Mouse (Mus musculus) limb, embryonic 12.5 days (tissue): ENCODE results near the gene Bud13. TPM values are rescaled to one million over a fixed set of nuclear protein-coding genes. Genes with fewer than 3 reads are reported as not detected.
"Not testable (repeated sequence)": the region's sequence is repeated elsewhere in the genome, so short reads cannot be mapped to it uniquely, and the experiment has no call there.

Experiments
- ATAC-seq: fragments of 200-750 bp; cut with Nextera tagmentation; 2 replicates; pipeline ENCODE4 v1.8.0; 2017; ENCODE audit warnings: low read depth, moderate TSS enrichment; ENCODE audit not compliant: insufficient number of reproducible peaks, insufficient read depth, low FRiP score, low TSS enrichment
- H3K27ac ChIP-seq: fragments of 300-500 bp; sonication (generic); 2 replicates; pipeline ENCODE4 v1.5.1; 2016; ENCODE audit warnings: mild to moderate bottlenecking, moderate library complexity
- H3K27me3 ChIP-seq: fragments of 300-500 bp; sonication (generic); 2 replicates; pipeline ENCODE4 v1.6.1; 2016; ENCODE audit warnings: mild to moderate bottlenecking, moderate library complexity
- H3K36me3 ChIP-seq: fragments of 300-500 bp; sonication (generic); 2 replicates; pipeline ENCODE4 v1.6.1; 2016; ENCODE audit warnings: mild to moderate bottlenecking, moderate library complexity
- H3K4me1 ChIP-seq: fragments of 300-500 bp; sonication (generic); replicated peaks from 2 replicates; pipeline ENCODE4 v1.6.1; 2016
- H3K4me2 ChIP-seq: fragments of 300-500 bp; sonication (generic); 2 replicates; pipeline ENCODE4 v1.6.1; 2016; ENCODE audit warnings: mild to moderate bottlenecking, moderate library complexity
- H3K4me3 ChIP-seq: fragments of 300-500 bp; sonication (generic); replicated peaks from 2 replicates; pipeline ENCODE4 v1.5.1; 2016; ENCODE audit warnings: mild to moderate bottlenecking
- H3K9ac ChIP-seq: fragments of 300-500 bp; sonication (generic); replicated peaks from 2 replicates; pipeline ENCODE4 v1.6.1; 2016; ENCODE audit warnings: mild to moderate bottlenecking, moderate library complexity
- H3K9me3 ChIP-seq: fragments of 300-500 bp; sonication (generic); 2 replicates; pipeline ENCODE4 v1.6.1; 2016; ENCODE audit warnings: mild to moderate bottlenecking, moderate library complexity
- WGBS: fragments of 180-500 bp; shearing (Covaris S2); methylation state at CpG from one replicate; pipeline ENCODE4 v1.1.7; 2016; 5-methylcytosine and 5-hydroxymethylcytosine counted together
- polyA plus RNA-seq: library from polyadenylated mRNA; unstranded; fragments of >200 nt; fragmentation: Nextera tagmentation; extraction: Ambion mirVana; gene quantifications from 2 replicates; pipeline ENCODE4 v1.2.1, GENCODE M21; 2016

Gene Bud13
- polyA plus RNA-seq, 1 experiment from 2014 or later: 35.6 TPM

GRCm38 (mm10) chr9:46302142-46302541, 19.3 kb downstream of the Bud13 start:
- no peaks in the 10 kb centered on the region for H3K9me3 ChIP-seq
- no peak for ATAC-seq
- WGBS: 19% methylated on average over 2 of the region's 2 CpGs

GRCm38 (mm10) chr9:46309121-46309520, 26.3 kb downstream of the Bud13 start:
- peaks cover 19% of the 10 kb centered on the region for H3K4me1 ChIP-seq
- no peaks in the 10 kb centered on the region for H3K9me3 ChIP-seq
- WGBS: 10% methylated on average over 7 of the region's 7 CpGs
- H3K27me3 ChIP-seq: peaks cover 10% of the 10 kb centered on the region; the same call in 1 of the 2 replicates
- H3K27ac ChIP-seq: peak overlapping the region; percentile 45; the same call in 1 of the 2 replicates
- ATAC-seq: no peak
- no peak overlapping the region for H3K9ac ChIP-seq
- H3K4me2 ChIP-seq: 0 out of 2 replicates have a peak overlapping the region, but pooled peaks have one; percentile 2
- H3K36me3 ChIP-seq: no peaks in the 10 kb centered on the region
- H3K4me3 ChIP-seq: no peak overlapping the region

More at GRCm38 (mm10) chr9:46302142-46302541, 19.3 kb downstream of the Bud13 start:
- no peak overlapping the region for H3K9ac ChIP-seq
- H3K4me3 ChIP-seq: no peak overlapping the region
- H3K36me3 ChIP-seq: peaks cover 28% of the 10 kb centered on the region
- no peaks in the 10 kb centered on the region for H3K4me1 ChIP-seq
- H3K4me2 ChIP-seq: no peak overlapping the region
- H3K27me3 ChIP-seq: peaks cover 5% of the 10 kb centered on the region; the same call in 1 of the 2 replicates
- no peak overlapping the region for H3K27ac ChIP-seq

GRCm38 (mm10) chr9:46314507-46314906, 31.7 kb downstream of the Bud13 start:
- peak; percentile 16; the same call in 1 of the 2 replicates for ATAC-seq
- Histone ChIP-seq H3K27me3 (peaks cover 7% of the 10 kb centered on the region; the same call in 1 of the 2 replicates), H3K9ac (no peak overlapping the region), H3K9me3 (peaks cover 4% of the 10 kb centered on the region; the same call in 1 of the 2 replicates), H3K4me1 (peaks cover 23% of the 10 kb centered on the region), H3K4me3 (no peak overlapping the region), H3K36me3 (no peaks in the 10 kb centered on the region), H3K27ac (no peak overlapping the region), H3K4me2 (no peak overlapping the region)
- 3% methylated on average over 4 of the region's 4 CpGs for WGBS

- Histone ChIP-seq H3K36me3 (no peaks in the 10 kb centered on the region), H3K9ac (no peak overlapping the region), H3K4me3 (no peak overlapping the region), H3K27me3 (peaks cover 7% of the 10 kb centered on the region; the same call in 1 of the 2 replicates), H3K27ac (no peak overlapping the region), H3K4me2 (no peak overlapping the region), H3K4me1 (peaks cover 23% of the 10 kb centered on the region), H3K9me3 (peaks cover 8% of the 10 kb centered on the region; the same call in 1 of the 2 replicates)
- no peak for ATAC-seq
- 48% methylated on average over 2 of the region's 2 CpGs for WGBS
These were observed 32.1 kb downstream of the Bud13 start for GRCm38 (mm10) chr9:46314921-46315320.

GRCm38 (mm10) chr9:46315807-46316365, 33.1 kb downstream of the Bud13 start:
- 43% methylated on average over 11 of the region's 11 CpGs for WGBS
- H3K27me3 ChIP-seq: peaks cover 7% of the 10 kb centered on the region; the same call in 1 of the 2 replicates
- H3K4me3 ChIP-seq: no peak overlapping the region
- no peak overlapping the region for H3K4me2 ChIP-seq
- no peak overlapping the region for H3K9ac ChIP-seq
- peaks cover 23% of the 10 kb centered on the region for H3K4me1 ChIP-seq
- peaks cover 11% of the 10 kb centered on the region; the same call in 1 of the 2 replicates for H3K9me3 ChIP-seq
- no peak overlapping the region for H3K27ac ChIP-seq
- ATAC-seq: no peak
- H3K36me3 ChIP-seq: no peaks in the 10 kb centered on the region

- Histone ChIP-seq H3K4me3 (no peak overlapping the region), H3K9ac (no peak overlapping the region), H3K4me2 (no peak overlapping the region), H3K36me3 (no peaks in the 10 kb centered on the region), H3K27me3 (peaks cover 7% of the 10 kb centered on the region; the same call in 1 of the 2 replicates), H3K27ac (no peak overlapping the region), H3K9me3 (peaks cover 11% of the 10 kb centered on the region; the same call in 1 of the 2 replicates), H3K4me1 (peaks cover 23% of the 10 kb centered on the region)
- 17% methylated on average over 5 of the region's 5 CpGs for WGBS
- ATAC-seq: no peak
These were observed 33.6 kb downstream of the Bud13 start for GRCm38 (mm10) chr9:46316388-46316787.

GRCm38 (mm10) chr9:46316909-46317308, 34.1 kb downstream of the Bud13 start:
- ATAC-seq: no peak
- WGBS: 45% methylated on average over 8 of the region's 8 CpGs
- H3K36me3 ChIP-seq: no peaks in the 10 kb centered on the region
- peaks cover 11% of the 10 kb centered on the region; the same call in 1 of the 2 replicates for H3K9me3 ChIP-seq
- H3K4me3 ChIP-seq: no peak overlapping the region
- H3K4me1 ChIP-seq: peaks cover 23% of the 10 kb centered on the region
- H3K27ac ChIP-seq: no peak overlapping the region
- peaks cover 7% of the 10 kb centered on the region; the same call in 1 of the 2 replicates for H3K27me3 ChIP-seq
- no peak overlapping the region for H3K4me2 ChIP-seq
- H3K9ac ChIP-seq: no peak overlapping the region

- H3K9me3 ChIP-seq: peaks cover 11% of the 10 kb centered on the region; the same call in 1 of the 2 replicates
- peaks cover 18% of the 10 kb centered on the region for H3K4me1 ChIP-seq
- no peak overlapping the region for H3K9ac ChIP-seq
- 93% methylated on average over 3 of the region's 3 CpGs for WGBS
- H3K27me3 ChIP-seq: peaks cover 7% of the 10 kb centered on the region; the same call in 1 of the 2 replicates
- H3K27ac ChIP-seq: no peak overlapping the region
- H3K36me3 ChIP-seq: no peaks in the 10 kb centered on the region
- no peak for ATAC-seq
- no peak overlapping the region for H3K4me2 ChIP-seq
- H3K4me3 ChIP-seq: no peak overlapping the region
These were observed 35.1 kb downstream of the Bud13 start for GRCm38 (mm10) chr9:46317957-46318356.

GRCm38 (mm10) chr9:46319886-46320285, 37.1 kb downstream of the Bud13 start, which contains the start of gene 4931429L15Rik:
4931429L15Rik (minus strand) TSS chr9:46319986.
- H3K27ac ChIP-seq, H3K27me3 ChIP-seq, H3K36me3 ChIP-seq, H3K4me3 ChIP-seq, H3K9ac ChIP-seq, ATAC-seq, H3K4me2 ChIP-seq: not testable (repeated sequence)
- WGBS: 79% methylated on average over 6 of the region's 6 CpGs
- H3K4me1 ChIP-seq: peaks cover 15% of the 10 kb centered on the region
- peaks cover 11% of the 10 kb centered on the region; the same call in 1 of the 2 replicates for H3K9me3 ChIP-seq

- Histone ChIP-seq H3K4me2 (no peak overlapping the region), H3K9me3 (peaks cover 11% of the 10 kb centered on the region; the same call in 1 of the 2 replicates), H3K9ac (no peak overlapping the region), H3K27me3 (no peaks in the 10 kb centered on the region; the same call in 1 of the 2 replicates), H3K36me3 (no peaks in the 10 kb centered on the region), H3K4me1 (peaks cover 15% of the 10 kb centered on the region), H3K4me3 (no peak overlapping the region), H3K27ac (no peak overlapping the region)
- no peak for ATAC-seq
- 92% methylated on average over 2 of the region's 2 CpGs for WGBS
These were observed 37.7 kb downstream of the Bud13 start for GRCm38 (mm10) chr9:46320461-46320860.

- no peaks in the 10 kb centered on the region for H3K9me3 ChIP-seq
- peaks cover 6% of the 10 kb centered on the region; the same call in 1 of the 2 replicates for H3K27me3 ChIP-seq
- WGBS: 90% methylated on average over 11 of the region's 11 CpGs
- peaks cover 16% of the 10 kb centered on the region for H3K4me1 ChIP-seq
- H3K4me2 ChIP-seq: no peak overlapping the region
- H3K4me3 ChIP-seq: no peak overlapping the region
- ATAC-seq: no peak
- no peak overlapping the region for H3K9ac ChIP-seq
- H3K36me3 ChIP-seq: no peaks in the 10 kb centered on the region
- H3K27ac ChIP-seq: no peak overlapping the region
These were observed 44.0 kb downstream of the Bud13 start for GRCm38 (mm10) chr9:46326694-46327405.
